Mouse (Mus musculus) intestine, embryonic 15.5 days (tissue): ENCODE results near the gene Stk4. TPM values are rescaled to one million over a fixed set of nuclear protein-coding genes. Genes with fewer than 3 reads are reported as not detected.

ENCODE experiments used
- ATAC-seq: fragments of 200-750 bp; cut with Nextera tagmentation; 2 replicates; pipeline ENCODE4 v1.8.0; 2017; ENCODE audit warnings: moderate TSS enrichment, moderate library complexity
- H3K27ac ChIP-seq: fragments of 300-500 bp; sonication (generic); 2 replicates; pipeline ENCODE4 v1.5.1; 2015; ENCODE audit warnings: mild to moderate bottlenecking, inconsistent platforms
- H3K27me3 ChIP-seq: fragments of 300-500 bp; sonication (generic); replicated peaks from 2 replicates; pipeline ENCODE4 v1.6.1; 2015; ENCODE audit warnings: inconsistent platforms
- H3K36me3 ChIP-seq: fragments of 300-500 bp; sonication (generic); 2 replicates; pipeline ENCODE4 v1.6.1; 2015; ENCODE audit warnings: inconsistent platforms
- H3K4me1 ChIP-seq: fragments of 300-500 bp; sonication (generic); replicated peaks from 2 replicates; pipeline ENCODE4 v1.6.1; 2015; ENCODE audit warnings: inconsistent platforms
- H3K4me2 ChIP-seq: fragments of 300-500 bp; sonication (generic); replicated peaks from 2 replicates; pipeline ENCODE4 v1.6.1; 2015; ENCODE audit warnings: mild to moderate bottlenecking, inconsistent platforms
- H3K4me3 ChIP-seq: fragments of 300-500 bp; sonication (generic); replicated peaks from 2 replicates; pipeline ENCODE4 v1.5.1; 2015; ENCODE audit warnings: inconsistent platforms
- H3K9ac ChIP-seq: fragments of 300-500 bp; sonication (generic); 2 replicates; pipeline ENCODE4 v1.6.1; 2015; ENCODE audit warnings: inconsistent platforms
- H3K9me3 ChIP-seq: fragments of 300-500 bp; sonication (generic); 2 replicates; pipeline ENCODE4 v1.6.1; 2016; ENCODE audit warnings: inconsistent platforms
- WGBS: fragments of 180-500 bp; shearing (Covaris S2); methylation state at CpG from one replicate; pipeline ENCODE4 v1.1.7; 2015; 5-methylcytosine and 5-hydroxymethylcytosine counted together
- polyA plus RNA-seq: library from polyadenylated mRNA; unstranded; fragments of >200 nt; fragmentation: Nextera tagmentation; extraction: Ambion mirVana; gene quantifications from 2 replicates; pipeline ENCODE4 v1.2.1, GENCODE M21; 2015

Stk4 gene
- polyA plus RNA-seq = 18.0 and 19.9 TPM in 2 replicates

DNA sequence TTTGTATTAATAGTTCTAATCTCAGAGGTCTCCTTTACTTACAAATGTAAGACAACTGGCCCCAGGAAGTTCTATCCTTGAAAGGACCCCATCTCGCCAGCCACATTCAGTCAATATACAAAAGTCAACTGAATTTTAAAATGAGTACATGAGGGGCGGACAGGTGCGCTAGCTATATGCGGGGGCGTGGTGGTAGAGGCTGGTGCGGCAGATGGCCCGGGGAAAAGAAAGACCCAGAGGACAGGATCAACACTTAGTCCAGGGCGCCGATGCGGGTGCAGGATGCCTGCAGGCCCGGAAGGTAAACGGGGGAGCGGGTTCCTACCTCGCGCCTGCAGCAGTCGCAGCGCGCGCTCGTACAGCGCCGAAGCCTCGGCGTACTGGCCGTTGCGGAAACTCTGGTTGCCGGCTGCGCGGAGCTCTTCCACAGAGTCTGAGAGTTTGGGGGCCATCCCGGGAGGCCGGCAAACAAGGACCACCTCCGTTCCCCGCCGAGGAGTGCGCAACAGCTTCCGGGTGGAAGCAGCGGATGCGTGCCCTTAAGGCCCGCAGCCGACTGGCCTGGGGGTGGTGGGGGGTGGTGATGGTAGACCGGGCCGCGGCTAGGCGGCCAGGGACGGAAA, at the start of gene Stk4:
Stk4 (plus strand) TSS at position 181 of the 623 bp plus-strand sequence.
- peak within 1 kb of the TSS; percentile 89 for H3K4me2 ChIP-seq
- peak within 1 kb of the TSS; percentile 99 for H3K4me3 ChIP-seq
- H3K9ac ChIP-seq = peak within 1 kb of the TSS; percentile 94
- no peaks in the 10 kb centered on the region for H3K9me3 ChIP-seq
- H3K36me3 ChIP-seq = peaks cover 9% of the 10 kb centered on the region; the same call in 1 of the 2 replicates
- no peaks in the 10 kb centered on the region for H3K27me3 ChIP-seq
- peak; percentile 6 for ATAC-seq
- peaks cover 13% of the 10 kb centered on the region; the same call in 1 of the 2 replicates for H3K4me1 ChIP-seq
- H3K27ac ChIP-seq = peak within 1 kb of the TSS; percentile 85
- under 1% methylated on average over 45 of the region's 45 CpGs for WGBS

- Histone ChIP-seq H3K4me1 (no peaks in the 10 kb centered on the region), H3K4me2 (no peak overlapping the region), H3K9ac (no peak overlapping the region), H3K36me3 (peaks cover 19% of the 10 kb centered on the region), H3K27me3 (no peaks in the 10 kb centered on the region), H3K9me3 (no peaks in the 10 kb centered on the region), H3K27ac (no peak overlapping the region), H3K4me3 (no peak overlapping the region)
- no peak for ATAC-seq
- WGBS = 54% methylated on average over 2 of the region's 2 CpGs
Measured at GRCm38 (mm10) chr2:164022104-164022503, 48.0 kb upstream of the Stk4 start.

DNA sequence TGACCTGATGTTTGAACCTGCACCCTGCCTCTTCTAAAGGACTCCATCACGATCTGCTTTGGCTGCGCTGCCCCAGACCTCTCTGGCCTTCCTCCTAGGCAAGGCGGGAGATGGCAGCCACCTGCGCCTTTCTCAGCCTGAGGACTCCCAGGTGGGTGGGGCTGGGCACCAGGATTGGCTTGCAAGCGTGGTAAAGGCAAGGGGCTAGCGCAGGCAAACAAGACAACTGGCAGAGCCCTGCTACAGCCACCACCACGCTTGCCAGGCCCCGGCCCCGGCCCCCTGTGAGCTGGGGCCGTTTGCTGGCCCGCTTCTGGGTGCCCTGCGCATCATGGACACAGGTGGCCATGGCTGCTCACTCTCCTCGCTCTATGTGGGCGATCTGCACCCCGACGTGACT, 45.0 kb upstream of the Stk4 start, which contains the start of gene Pabpc1l:
Pabpc1l (plus strand) TSS at position 301 of the 400 bp plus-strand sequence.
- 81% methylated on average over 16 of the region's 16 CpGs for WGBS
- Histone ChIP-seq H3K4me3 (no peak within 1 kb of the TSS), H3K36me3 (no peaks in the 10 kb centered on the region), H3K27ac (no peak within 1 kb of the TSS), H3K9ac (no peak within 1 kb of the TSS), H3K9me3 (no peaks in the 10 kb centered on the region), H3K4me2 (no peak within 1 kb of the TSS), H3K27me3 (no peaks in the 10 kb centered on the region), H3K4me1 (no peaks in the 10 kb centered on the region)
- ATAC-seq = no peak

- Histone ChIP-seq H3K4me1 (no peaks in the 10 kb centered on the region), H3K9ac (no peak overlapping the region), H3K9me3 (no peaks in the 10 kb centered on the region), H3K4me2 (no peak overlapping the region), H3K27ac (no peak overlapping the region), H3K4me3 (no peak overlapping the region), H3K27me3 (no peaks in the 10 kb centered on the region), H3K36me3 (no peaks in the 10 kb centered on the region)
- WGBS = 78% methylated on average over 10 of the region's 10 CpGs
- no peak for ATAC-seq
Measured at GRCm38 (mm10) chr2:164031147-164031546, 39.0 kb upstream of the Stk4 start.

DNA sequence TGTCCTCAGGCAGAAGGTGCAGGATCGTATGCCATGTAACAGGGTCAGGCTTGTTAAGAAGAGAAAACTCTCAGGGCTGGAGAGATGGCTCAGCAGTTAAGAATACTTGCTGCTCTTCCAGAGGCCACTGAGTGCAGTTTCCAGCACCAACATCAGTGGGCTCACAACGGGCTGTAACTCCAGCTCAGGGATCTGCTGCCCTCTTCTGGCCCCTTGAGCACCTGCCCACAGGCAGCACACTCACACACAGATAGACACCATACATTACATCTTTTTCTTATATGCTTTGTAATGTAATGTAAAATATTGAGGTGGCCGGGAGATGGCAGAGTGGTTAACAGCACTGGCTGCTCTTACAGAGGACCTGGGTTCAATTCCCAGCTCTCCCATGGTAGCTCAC, 37.1 kb upstream of the Stk4 start:
- Histone ChIP-seq H3K4me2 (no peak overlapping the region), H3K9me3 (no peaks in the 10 kb centered on the region), H3K27ac (no peak overlapping the region), H3K4me1 (peaks cover 2% of the 10 kb centered on the region; the same call in 1 of the 2 replicates), H3K9ac (no peak overlapping the region), H3K4me3 (no peak overlapping the region), H3K36me3 (no peaks in the 10 kb centered on the region), H3K27me3 (no peaks in the 10 kb centered on the region)
- 88% methylated on average over 3 of the region's 3 CpGs for WGBS
- no peak for ATAC-seq

DNA sequence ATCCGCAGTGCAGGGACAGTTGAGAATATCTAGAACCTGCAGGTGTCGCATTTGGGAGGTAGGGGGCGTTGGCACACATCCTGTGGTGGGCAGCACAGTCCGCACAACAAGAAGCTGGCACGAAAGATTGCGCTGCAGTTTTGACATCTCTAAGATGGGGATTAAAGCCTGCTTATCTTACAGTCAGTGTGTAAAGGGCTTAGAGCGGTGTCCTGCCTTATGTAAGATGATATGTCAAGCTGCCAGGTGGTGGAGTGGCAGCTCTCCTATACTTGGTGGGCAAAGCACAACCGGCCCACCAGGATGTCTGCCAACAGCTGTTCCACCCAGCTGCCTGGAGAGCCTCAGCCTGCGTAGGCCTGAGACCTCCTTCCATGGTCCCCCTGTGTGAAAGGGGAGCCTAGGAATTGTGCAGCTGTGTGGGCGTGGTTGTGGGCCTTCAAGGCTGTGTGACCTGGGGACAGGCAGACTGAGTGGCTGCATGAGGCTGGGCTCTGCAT, 33.6 kb upstream of the Stk4 start:
- H3K9ac ChIP-seq = no peak overlapping the region
- H3K36me3 ChIP-seq = no peaks in the 10 kb centered on the region
- H3K27me3 ChIP-seq = no peaks in the 10 kb centered on the region
- no peak overlapping the region for H3K4me3 ChIP-seq
- no peaks in the 10 kb centered on the region for H3K9me3 ChIP-seq
- WGBS = 51% methylated on average over 10 of the region's 10 CpGs
- H3K27ac ChIP-seq = no peak overlapping the region
- H3K4me1 ChIP-seq = peaks cover 5% of the 10 kb centered on the region; the same call in 1 of the 2 replicates
- ATAC-seq = no peak
- no peak overlapping the region for H3K4me2 ChIP-seq

DNA sequence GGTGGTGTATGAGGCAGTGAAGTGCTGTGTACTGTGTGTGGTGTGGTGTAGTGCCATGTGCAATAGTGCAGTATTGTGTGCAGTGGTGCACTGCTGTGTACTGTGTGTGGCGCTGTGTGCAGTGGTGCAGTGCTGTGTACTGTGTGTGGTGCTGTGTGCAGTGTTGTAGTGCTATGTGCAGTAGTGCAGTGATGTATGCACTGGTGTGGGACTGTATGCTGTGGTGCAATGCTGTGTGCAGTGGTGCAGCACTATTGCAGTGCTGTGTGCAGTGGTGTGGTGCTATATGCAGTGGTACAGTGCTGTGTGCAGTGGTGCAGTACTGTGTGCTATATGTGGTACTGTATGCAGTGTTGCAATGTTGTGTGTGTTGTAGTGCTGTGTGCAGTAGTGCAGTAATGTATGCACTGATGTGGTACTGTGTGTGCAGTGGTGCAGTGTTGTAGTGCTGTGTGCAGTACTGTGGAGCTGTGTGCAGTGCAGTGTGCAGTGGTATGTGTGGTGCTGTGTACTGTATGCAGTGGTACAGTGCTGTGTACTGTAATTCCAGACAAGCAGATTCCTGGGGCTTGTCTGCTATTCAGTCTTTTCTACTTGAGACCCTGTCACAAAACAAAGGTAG, 31.6 kb upstream of the Stk4 start:
- H3K4me1 ChIP-seq = peaks cover 5% of the 10 kb centered on the region; the same call in 1 of the 2 replicates
- WGBS = 97% methylated on average over 1 of the region's 1 CpGs
- H3K27me3 ChIP-seq = no peaks in the 10 kb centered on the region
- H3K9me3 ChIP-seq = no peaks in the 10 kb centered on the region
- no peaks in the 10 kb centered on the region for H3K36me3 ChIP-seq
- ATAC-seq = no peak
- no peak overlapping the region for H3K4me2 ChIP-seq
- no peak overlapping the region for H3K4me3 ChIP-seq
- H3K27ac ChIP-seq = no peak overlapping the region
- H3K9ac ChIP-seq = no peak overlapping the region

DNA sequence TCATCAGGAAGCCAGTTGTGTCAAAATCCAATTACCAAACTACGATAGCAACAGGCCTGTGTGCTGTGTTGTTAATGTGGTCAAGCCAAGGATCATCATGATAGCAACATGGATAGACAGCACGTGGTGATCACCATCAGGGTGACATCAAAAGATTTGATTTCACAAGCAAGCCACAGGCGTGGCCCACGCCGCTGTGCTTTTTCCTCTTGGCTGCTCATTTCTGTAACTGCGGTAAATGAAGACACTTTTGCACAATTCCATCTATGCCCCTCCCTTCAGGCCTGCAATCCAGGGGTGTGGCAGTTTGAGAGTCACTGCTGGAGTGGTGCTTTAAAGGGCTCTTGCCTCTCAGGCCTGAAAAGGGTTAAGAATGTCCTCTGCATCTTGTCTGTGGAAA, 29.2 kb upstream of the Stk4 start:
- Histone ChIP-seq H3K27me3 (no peaks in the 10 kb centered on the region), H3K4me3 (no peak overlapping the region), H3K27ac (no peak overlapping the region), H3K4me2 (no peak overlapping the region), H3K4me1 (peaks cover 5% of the 10 kb centered on the region; the same call in 1 of the 2 replicates), H3K36me3 (no peaks in the 10 kb centered on the region), H3K9ac (no peak overlapping the region), H3K9me3 (no peaks in the 10 kb centered on the region)
- no peak for ATAC-seq
- WGBS = 84% methylated on average over 6 of the region's 6 CpGs

DNA sequence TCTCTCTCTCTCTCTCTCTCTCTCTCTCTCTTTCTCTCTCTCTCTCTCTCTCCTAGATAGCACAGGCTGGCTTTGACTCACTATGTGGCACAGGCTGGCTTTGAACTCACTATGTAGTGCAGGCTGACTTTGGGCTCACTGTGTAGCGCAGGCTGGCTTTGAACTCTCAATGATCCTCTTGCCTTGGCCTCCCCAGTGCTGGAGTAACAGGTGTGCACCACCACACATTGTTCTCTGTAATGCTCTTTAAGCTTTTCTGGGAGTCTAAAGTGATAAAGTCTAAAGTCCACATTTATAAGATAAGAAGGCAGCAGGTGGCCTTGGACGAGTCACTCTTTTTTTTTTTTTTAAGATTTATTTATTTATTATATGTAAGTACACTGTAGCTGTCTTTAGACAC, 28.6 kb upstream of the Stk4 start:
- Histone ChIP-seq H3K9me3 (no peaks in the 10 kb centered on the region), H3K36me3 (no peaks in the 10 kb centered on the region), H3K4me2 (no peak overlapping the region), H3K27ac (no peak overlapping the region), H3K9ac (no peak overlapping the region), H3K27me3 (no peaks in the 10 kb centered on the region), H3K4me3 (no peak overlapping the region), H3K4me1 (peaks cover 5% of the 10 kb centered on the region; the same call in 1 of the 2 replicates)
- WGBS = 62% methylated on average over 2 of the region's 2 CpGs
- ATAC-seq = peak; percentile 72

DNA sequence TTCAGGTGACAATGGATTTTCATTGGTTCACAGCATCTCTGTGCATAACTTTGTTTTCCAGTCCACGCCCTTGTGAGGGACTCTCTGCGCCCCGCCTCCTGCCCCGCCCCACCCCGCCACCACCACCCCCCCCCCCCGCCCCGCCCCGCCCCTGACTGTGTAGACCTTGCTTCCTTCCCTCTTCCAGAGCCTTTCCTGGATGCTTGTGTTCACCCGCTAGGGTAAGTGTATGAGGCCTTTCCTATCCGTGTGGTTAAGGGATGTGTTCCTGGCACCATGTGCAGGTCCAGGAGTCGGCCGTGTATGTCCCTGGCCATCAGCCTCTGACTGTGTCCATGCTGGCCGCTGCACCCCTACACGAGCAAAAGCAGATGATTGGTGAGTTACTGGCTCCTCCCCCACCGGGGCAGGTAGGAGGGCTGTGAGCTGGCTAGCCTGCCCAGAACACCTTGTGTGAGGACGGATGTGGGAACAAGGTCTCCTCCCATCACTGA, 22.9 kb upstream of the Stk4 start:
- peak overlapping the region; percentile 60 for H3K4me2 ChIP-seq
- H3K4me3 ChIP-seq = peak overlapping the region; percentile 33
- no peaks in the 10 kb centered on the region for H3K9me3 ChIP-seq
- no peak overlapping the region for H3K27ac ChIP-seq
- H3K36me3 ChIP-seq = no peaks in the 10 kb centered on the region; the same call in 1 of the 2 replicates
- peak overlapping the region; percentile 20; the same call in 1 of the 2 replicates for H3K9ac ChIP-seq
- WGBS = under 1% methylated on average over 13 of the region's 16 CpGs
- peak; percentile 93 for ATAC-seq
- no peaks in the 10 kb centered on the region for H3K4me1 ChIP-seq
- no peaks in the 10 kb centered on the region for H3K27me3 ChIP-seq

DNA sequence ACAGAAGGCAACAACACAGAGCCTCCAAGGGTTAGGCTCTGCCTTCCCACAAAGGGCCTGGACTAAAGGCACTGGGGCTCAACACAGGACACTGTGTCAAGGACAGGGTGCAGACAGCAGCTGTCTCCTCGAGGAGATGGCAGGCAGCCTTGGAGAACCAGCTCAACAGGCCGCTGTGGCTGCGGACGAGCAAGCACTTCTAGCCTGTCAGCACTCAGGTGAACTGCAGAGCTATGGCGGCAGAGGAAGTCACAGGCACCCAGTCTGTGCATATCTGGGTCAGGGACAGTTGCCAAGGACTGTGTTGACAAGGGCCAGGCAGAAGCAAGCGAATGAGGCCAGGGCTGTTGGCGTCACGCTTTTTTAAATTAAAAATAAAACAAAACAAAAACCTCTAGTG, 16.4 kb upstream of the Stk4 start:
- H3K9me3 ChIP-seq = no peaks in the 10 kb centered on the region
- peaks cover 26% of the 10 kb centered on the region for H3K36me3 ChIP-seq
- H3K9ac ChIP-seq = no peak overlapping the region
- WGBS = 87% methylated on average over 8 of the region's 8 CpGs
- no peak overlapping the region for H3K27ac ChIP-seq
- H3K4me1 ChIP-seq = no peaks in the 10 kb centered on the region
- no peak for ATAC-seq
- H3K4me3 ChIP-seq = no peak overlapping the region
- no peaks in the 10 kb centered on the region for H3K27me3 ChIP-seq
- H3K4me2 ChIP-seq = no peak overlapping the region

DNA sequence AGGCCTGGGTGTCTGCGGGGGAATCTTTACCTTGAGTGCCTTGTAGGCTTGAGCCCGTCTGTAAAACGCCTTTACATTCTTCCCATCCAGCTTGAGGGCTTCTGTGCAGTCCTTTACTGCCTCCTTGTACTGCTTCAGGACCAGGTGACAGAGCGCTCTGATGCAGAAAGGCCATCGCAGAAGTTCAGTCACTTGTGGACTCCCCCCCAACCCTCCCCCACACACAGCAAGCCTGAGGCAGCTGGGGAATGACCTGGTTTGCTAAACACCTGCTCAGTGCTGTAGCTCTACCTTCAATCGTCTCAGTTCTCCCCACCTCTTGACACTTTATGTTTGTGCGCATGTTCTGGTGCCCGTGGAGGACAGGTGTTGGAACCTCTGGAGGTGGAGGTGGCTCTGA, 15.5 kb upstream of the Stk4 start:
- H3K36me3 ChIP-seq = peaks cover 35% of the 10 kb centered on the region
- H3K4me3 ChIP-seq = no peak overlapping the region
- 91% methylated on average over 8 of the region's 8 CpGs for WGBS
- no peaks in the 10 kb centered on the region for H3K9me3 ChIP-seq
- H3K27ac ChIP-seq = no peak overlapping the region
- ATAC-seq = no peak
- no peak overlapping the region for H3K4me2 ChIP-seq
- no peaks in the 10 kb centered on the region for H3K4me1 ChIP-seq
- no peak overlapping the region for H3K9ac ChIP-seq
- no peaks in the 10 kb centered on the region for H3K27me3 ChIP-seq
